Mouse (Mus musculus) MEL (cell line): ENCODE results near the gene Doxl2. TPM values are rescaled to one million over a fixed set of nuclear protein-coding genes. Genes with fewer than 3 reads are reported as not detected.

Source experiments
- DNase-seq: peaks from one replicate; pipeline ENCODE4 v3.0.0; 2011; ENCODE audit warnings: low read depth, low spot score
- H3K27ac ChIP-seq: 2 replicates; pipeline ENCODE4 v1.5.1; 2012; ENCODE audit warnings: low read depth, mild to moderate bottlenecking, control low read depth, low read length, moderate library complexity; ENCODE audit not compliant: control insufficient read depth
- H3K27me3 ChIP-seq, 2 experiments: fragments of 150-350 bp in 1 of 2; sonication (generic) in 1 of 2; 2 replicates each; pipeline ENCODE4 v1.6.1; 2012; ENCODE audit warnings: low read length in 2 of 2, mild to moderate bottlenecking in 2 of 2, improper control_type of control experiment in 1 of 2, moderate library complexity in 1 of 2; ENCODE audit not compliant: insufficient read depth in 2 of 2, control insufficient read depth in 1 of 2
- H3K36me3 ChIP-seq, 2 experiments: 2 replicates each; pipeline ENCODE4 v1.6.1; 2012 to 2014; ENCODE audit warnings: low read length in 2 of 2, improper control_type of control experiment in 1 of 2, inconsistent platforms in 1 of 2, mild to moderate bottlenecking in 1 of 2; ENCODE audit not compliant: insufficient read depth in 2 of 2, control insufficient read depth in 1 of 2
- H3K4me1 ChIP-seq, 2 experiments: fragments of 150-350 bp in 1 of 2; sonication (generic) in 1 of 2; 2 replicates each; pipeline ENCODE4 v1.6.1; 2012; ENCODE audit warnings: low read length in 2 of 2, improper control_type of control experiment in 1 of 2, mild to moderate bottlenecking in 1 of 2; ENCODE audit not compliant: insufficient read depth in 2 of 2, control insufficient read depth in 1 of 2
- H3K4me3 ChIP-seq, 2 experiments: fragments of 150-350 bp in 1 of 2; sonication (generic) in 1 of 2; 2 replicates each; pipeline ENCODE4 v1.5.1; 2012; ENCODE audit warnings: low read depth in 2 of 2, low read length in 2 of 2, mild to moderate bottlenecking in 2 of 2, moderate library complexity in 2 of 2, control low read depth in 1 of 2, improper control_type of control experiment in 1 of 2; ENCODE audit not compliant: control insufficient read depth in 1 of 2, insufficient read depth in 1 of 2
- H3K79me2 ChIP-seq: 2 replicates; pipeline ENCODE4 v1.6.1; 2012; ENCODE audit warnings: mild to moderate bottlenecking, low read length, moderate library complexity; ENCODE audit not compliant: control insufficient read depth, poor library complexity, insufficient read depth
- H3K9ac ChIP-seq: 2 replicates; pipeline ENCODE4 v1.6.1; 2012; ENCODE audit warnings: low read depth, mild to moderate bottlenecking, control low read depth, low read length, moderate library complexity; ENCODE audit not compliant: control insufficient read depth, poor library complexity, severe bottlenecking
- H3K9me3 ChIP-seq: fragments of 150-350 bp; sonication (generic); replicated peaks from 2 replicates; pipeline ENCODE4 v1.6.1; 2012; ENCODE audit warnings: mild to moderate bottlenecking, low read length, improper control_type of control experiment, moderate library complexity; ENCODE audit not compliant: insufficient read depth
- CTCF ChIP-seq, 3 experiments: IDR thresholded peaks in 2 of 3; conservative IDR thresholded peaks in 1 of 3; 2 replicates each; pipeline ENCODE4 v1.5.1; 2011 to 2012; ENCODE audit warnings: low read length in 3 of 3, low read depth in 2 of 3, mild to moderate bottlenecking in 2 of 3, improper control_type of control experiment in 1 of 3, inconsistent platforms in 1 of 3, mixed read lengths in 1 of 3, moderate library complexity in 1 of 3; ENCODE audit not compliant: control insufficient read depth in 1 of 3, insufficient read depth in 1 of 3, poor library complexity in 1 of 3, severe bottlenecking in 1 of 3
- E2F4 ChIP-seq: IDR thresholded peaks from 2 replicates; pipeline ENCODE4 v1.6.1; 2011; ENCODE audit warnings: low read depth, low read length, improper control_type of control experiment, borderline replicate concordance
- ELF1 ChIP-seq: IDR thresholded peaks from 2 replicates; pipeline ENCODE4 v1.6.1; 2014; ENCODE audit warnings: low read depth, mild to moderate bottlenecking, inconsistent platforms, low read length, improper control_type of control experiment, moderate library complexity
- GABPA ChIP-seq: IDR thresholded peaks from 2 replicates; pipeline ENCODE4 v1.6.1; 2012; ENCODE audit warnings: low read depth, mild to moderate bottlenecking, inconsistent platforms, low read length, improper control_type of control experiment, moderate library complexity
- HCFC1 ChIP-seq: IDR thresholded peaks from 2 replicates; pipeline ENCODE4 v1.6.1; 2012; ENCODE audit warnings: low read depth, mild to moderate bottlenecking, inconsistent platforms, low read length, improper control_type of control experiment, moderate library complexity
- KAT2A ChIP-seq: conservative IDR thresholded peaks from 2 replicates; pipeline ENCODE4 v1.6.1; 2012; ENCODE audit warnings: low read depth, low read length, improper control_type of control experiment, inconsistent platforms
- MAX ChIP-seq: IDR thresholded peaks from 2 replicates; pipeline ENCODE4 v1.6.1; 2011; ENCODE audit warnings: low read length, improper control_type of control experiment
- MAZ ChIP-seq: IDR thresholded peaks from 2 replicates; pipeline ENCODE4 v1.6.1; 2012; ENCODE audit warnings: low read depth, mild to moderate bottlenecking, inconsistent platforms, low read length, improper control_type of control experiment
- MEF2A ChIP-seq: IDR thresholded peaks from 2 replicates; pipeline ENCODE4 v1.6.1; 2014; ENCODE audit warnings: low read depth, mild to moderate bottlenecking, inconsistent platforms, low read length, improper control_type of control experiment; ENCODE audit not compliant: poor library complexity, insufficient replicate concordance, severe bottlenecking; ENCODE audit errors: extremely low read depth
- MXI1 ChIP-seq: IDR thresholded peaks from 2 replicates; pipeline ENCODE4 v1.6.1; 2011; ENCODE audit warnings: mild to moderate bottlenecking, low read depth, low read length, improper control_type of control experiment
- MYC ChIP-seq: IDR thresholded peaks from 2 replicates; pipeline ENCODE4 v1.6.1; 2011; ENCODE audit warnings: low read depth, mild to moderate bottlenecking, low read length, improper control_type of control experiment, moderate library complexity
- NRF1 ChIP-seq: IDR thresholded peaks from 2 replicates; pipeline ENCODE4 v1.6.1; 2014; ENCODE audit warnings: low read depth, mild to moderate bottlenecking, inconsistent platforms, low read length, improper control_type of control experiment, moderate library complexity; ENCODE audit not compliant: poor library complexity, insufficient read depth, severe bottlenecking
- POLR2AphosphoS2 ChIP-seq: IDR thresholded peaks from 2 replicates; pipeline ENCODE4 v1.6.1; 2011; ENCODE audit warnings: low read length, improper control_type of control experiment
- POLR2AphosphoS5 ChIP-seq: IDR thresholded peaks from 2 replicates; pipeline ENCODE4 v1.6.1; 2012; ENCODE audit warnings: low read depth, borderline replicate concordance, mild to moderate bottlenecking, inconsistent platforms, low read length, moderate library complexity, mixed read lengths
- RAD21 ChIP-seq: IDR thresholded peaks from 2 replicates; pipeline ENCODE4 v1.6.1; 2011; ENCODE audit warnings: mild to moderate bottlenecking, low read depth, low read length, improper control_type of control experiment
- RCOR1 ChIP-seq: IDR thresholded peaks from 2 replicates; pipeline ENCODE4 v1.6.1; 2012; ENCODE audit warnings: low read depth, mild to moderate bottlenecking, inconsistent platforms, low read length, improper control_type of control experiment
- SIN3A ChIP-seq: IDR thresholded peaks from 2 replicates; pipeline ENCODE4 v1.6.1; 2012; ENCODE audit warnings: low read length, improper control_type of control experiment, inconsistent platforms
- SMC3 ChIP-seq: IDR thresholded peaks from 2 replicates; pipeline ENCODE4 v1.6.1; 2011; ENCODE audit warnings: low read depth, low read length, improper control_type of control experiment
- TAL1 ChIP-seq: IDR thresholded peaks from 2 replicates; pipeline ENCODE4 v1.6.1; 2012; ENCODE audit warnings: mild to moderate bottlenecking, inconsistent platforms, low read length, moderate library complexity, mixed read lengths
- TBP ChIP-seq: IDR thresholded peaks from 2 replicates; pipeline ENCODE4 v1.8.0; 2011; ENCODE audit warnings: low read depth, low read length, improper control_type of control experiment
- UBTF ChIP-seq: IDR thresholded peaks from 2 replicates; pipeline ENCODE4 v1.6.1; 2012; ENCODE audit warnings: low read depth, mild to moderate bottlenecking, inconsistent platforms, low read length, improper control_type of control experiment, moderate library complexity, borderline replicate concordance; ENCODE audit not compliant: insufficient read depth
- USF2 ChIP-seq, 2 experiments: IDR thresholded peaks; 2 replicates each; pipeline ENCODE4 v1.6.1; 2011 to 2012; ENCODE audit warnings: improper control_type of control experiment in 2 of 2, low read length in 2 of 2, borderline replicate concordance in 1 of 2, inconsistent platforms in 1 of 2, low read depth in 1 of 2, mild to moderate bottlenecking in 1 of 2; ENCODE audit not compliant: insufficient read depth in 1 of 2
- ZMIZ1 ChIP-seq: IDR thresholded peaks from 2 replicates; pipeline ENCODE4 v1.6.1; 2012; ENCODE audit warnings: low read depth, mild to moderate bottlenecking, inconsistent platforms, low read length, improper control_type of control experiment, moderate library complexity
- ZNF384 ChIP-seq: IDR thresholded peaks from 2 replicates; pipeline ENCODE4 v1.6.1; 2012; ENCODE audit warnings: low read depth, mild to moderate bottlenecking, inconsistent platforms, low read length, improper control_type of control experiment
- polyA plus RNA-seq, 2 experiments: library from polyadenylated mRNA; stranded (reverse) in 1 of 2; unstranded in 1 of 2; fragments of >175 nt in 1 of 2; fragments of >200 nt in 1 of 2; gene quantifications; 2 replicates each; pipeline versions ENCODE4 v1.2.1 to v1.2.4; 2012; ENCODE audit warnings: low replicate concordance in 2 of 2, low read depth in 1 of 2; ENCODE audit not compliant: insufficient read length in 2 of 2, insufficient read depth in 1 of 2, missing spikeins in 1 of 2
- total RNA-seq: library from RNA; depleted of rRNA; stranded (reverse); fragments of 300-350 nt; gene quantifications from 2 replicates; pipeline ENCODE4 v1.2.3, GENCODE M21; 2012

Doxl2 gene
- total and polyA plus RNA-seq, 3 experiments: not detected

DNA sequence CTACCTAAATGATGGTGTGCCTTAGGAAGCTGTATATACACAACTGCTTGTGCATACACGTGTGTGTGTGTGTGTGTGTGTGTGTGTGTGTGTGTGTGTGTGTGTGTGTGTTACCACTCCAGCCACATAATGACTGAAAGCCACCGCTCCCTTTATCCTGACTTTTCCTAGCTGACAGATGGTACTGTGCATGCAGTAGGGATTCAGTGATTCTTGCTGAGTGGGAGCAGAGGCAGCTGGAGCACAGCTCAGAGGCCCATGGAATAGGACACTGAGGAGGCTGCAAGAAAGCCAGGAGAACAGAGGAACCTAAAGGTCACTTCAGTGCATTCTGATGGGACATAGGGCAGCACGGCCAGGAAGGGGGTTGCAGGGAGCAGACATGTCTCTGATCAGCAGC lies 7.5 kb downstream of the Doxl2 start:
- Histone ChIP-seq H3K36me3 (no peaks in the 10 kb centered on the region), H3K27ac (no peak overlapping the region), H3K4me1 (no peaks in the 10 kb centered on the region), H3K4me3 (no peak overlapping the region), H3K9me3 (no peaks in the 10 kb centered on the region), H3K27me3 (no peaks in the 10 kb centered on the region), H3K79me2 (no peaks in the 10 kb centered on the region), H3K9ac (no peak overlapping the region)
- no peak for TF ChIP-seq TAL1
- TF ChIP-seq NRF1: no peak
- TF ChIP-seq MAX: no peak
- TF ChIP-seq ZMIZ1: no peak
- TF ChIP-seq USF2 (IDR thresholded peaks at IDR 0.05; ENCODE audit: borderline replicate concordance in 1 of 2, insufficient read depth in 1 of 2, low read depth in 1 of 2, low read length in 2 of 2): no peak
- TF ChIP-seq TBP: no peak
- no peak for TF ChIP-seq MXI1
- TF ChIP-seq CTCF (IDR thresholded peaks at IDR 0.05 in 2 of 3, conservative IDR thresholded peaks at IDR 0.05 in 1 of 3; ENCODE audit: control insufficient read depth in 1 of 3, insufficient read depth in 1 of 3, low read depth in 2 of 3, low read length in 3 of 3, poor library complexity in 1 of 3, severe bottlenecking in 1 of 3): no peak
- no peak for TF ChIP-seq MYC
- TF ChIP-seq SIN3A: no peak
- no peak for TF ChIP-seq GABPA
- no peak for TF ChIP-seq RCOR1
- TF ChIP-seq UBTF: no peak
- DNase-seq: no peak

DNA sequence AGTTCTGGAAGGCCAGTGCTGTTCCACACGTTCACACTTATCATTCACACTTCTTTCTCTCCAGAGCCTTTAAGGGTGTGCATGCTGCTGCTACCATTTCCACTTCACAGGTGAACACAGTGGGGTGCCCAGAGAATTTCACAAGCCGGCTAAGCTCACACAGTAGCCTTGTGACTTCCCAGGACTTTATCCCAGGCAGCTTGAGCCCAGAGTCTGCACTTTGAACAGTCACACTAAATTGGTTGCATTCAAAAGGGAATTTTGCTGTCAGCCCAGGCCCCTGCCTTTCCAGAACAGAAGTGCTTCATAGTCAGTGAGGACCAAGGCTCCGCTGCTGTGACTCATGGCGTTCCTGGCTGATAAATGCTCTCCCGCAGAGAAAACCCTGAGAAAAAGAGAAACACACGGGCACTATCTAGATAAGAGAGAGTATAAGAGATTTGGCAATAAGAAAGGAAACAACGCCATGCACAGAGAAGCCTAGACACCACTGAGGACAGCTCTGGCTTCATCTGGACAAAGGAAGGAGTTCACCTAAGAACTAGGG lies 11.8 kb downstream of the Doxl2 start, which contains the start of gene Svs1:
TSS of gene Svs1 (plus strand) at position 418 of the 547 bp plus-strand sequence.
- Histone ChIP-seq H3K36me3 (no peaks in the 10 kb centered on the region), H3K79me2 (no peaks in the 10 kb centered on the region), H3K27ac (no peak within 1 kb of the TSS), H3K9me3 (no peaks in the 10 kb centered on the region), H3K4me1 (no peaks in the 10 kb centered on the region), H3K4me3 (no peak within 1 kb of the TSS), H3K27me3 (no peaks in the 10 kb centered on the region), H3K9ac (no peak within 1 kb of the TSS)
- TF ChIP-seq E2F4 (no peak), MEF2A (no peak), RAD21 (no peak), KAT2A (no peak), ZNF384 (no peak), HCFC1 (no peak), SMC3 (no peak), POLR2AphosphoS5 (no peak), NRF1 (no peak), POLR2AphosphoS2 (no peak), MAZ (no peak), ELF1 (no peak), SIN3A (no peak), UBTF (no peak)
- no peak for DNase-seq
